Mouse (Mus musculus) testis, adult 2 months (tissue): Measurements from ENCODE around the gene Cpne5.

Experiments
- CTCF ChIP-seq: fragments of 200-500 bp; IDR thresholded peaks from 2 replicates; pipeline ENCODE4 v1.5.1; 2012; ENCODE audit warnings: low read depth, mild to moderate bottlenecking, inconsistent platforms, low read length, moderate library complexity; ENCODE audit not compliant: control insufficient read depth, insufficient read depth, insufficient replicate concordance
- POLR2A ChIP-seq: fragments of 200-500 bp; IDR thresholded peaks from 2 replicates; pipeline ENCODE4 v1.6.1; 2012; ENCODE audit warnings: low read depth, mild to moderate bottlenecking, inconsistent platforms, low read length, moderate library complexity; ENCODE audit not compliant: control insufficient read depth

- TF ChIP-seq POLR2A = no peak
- no peak for TF ChIP-seq CTCF
Observed at GRCm38 (mm10) chr17:29220631-29221030, 17.3 kb downstream of the Cpne5 start.
